Mouse (Mus musculus) embryonic stem cell, embryonic (primary cell): Measurements from ENCODE around the gene Gm37240.

ENCODE experiments used
- CTCF ChIA-PET, 4 experiments: fragments of 300-600 bp in 2 of 4; fragments of 350-600 bp in 2 of 4; sonication (Branson Sonifier 250); formaldehyde crosslinking; loops; one replicate each; lab custom pipeline; 2022; ENCODE audit warnings: inconsistent platforms in 2 of 4; lab: Charles Lee
- POLR2A ChIA-PET, 4 experiments: fragments of 300-600 bp in 2 of 4; fragments of 350-600 bp in 2 of 4; sonication (Branson Sonifier 250); formaldehyde crosslinking; loops; one replicate each; lab custom pipeline; 2022; ENCODE audit warnings: antibody characterized with exemption in 4 of 4, inconsistent platforms in 1 of 4; lab: Charles Lee

The Gm37240 gene

GRCm38 (mm10) chr3:84474981-84475775, 1412.1 kb downstream of the Gm37240 start:
- CTCF ChIA-PET = no interaction called here
- POLR2A ChIA-PET = interaction anchor here in 2 of 4 experiments (1.2 to 1.3 kb wide), 2 partner anchors 10 to 13 kb away, joined by 3 to 4 read pairs; no protein-coding TSS in a partner anchor

- ChIA-PET POLR2A (interaction anchor here in 2 of 4 experiments (0.6 to 1.3 kb wide), 5 partner anchors 9 to 136 kb away, joined by 3 to 4 read pairs (median 3); no protein-coding TSS in a partner anchor), CTCF (no interaction called here)
These were observed 1412.9 kb downstream of the Gm37240 start for GRCm38 (mm10) chr3:84474398-84474797.

- ChIA-PET CTCF (no interaction called here), POLR2A (interaction anchor here in 1 of 4 experiments (0.6 kb wide), 1 partner anchor 85 kb away, joined by 4 read pairs; no protein-coding TSS in a partner anchor)
These were observed 1414.4 kb downstream of the Gm37240 start for GRCm38 (mm10) chr3:84472955-84473354.

- CTCF ChIA-PET = no interaction called here
- POLR2A ChIA-PET = interaction anchor here in 1 of 4 experiments (0.6 kb wide), 1 partner anchor 85 kb away, joined by 4 read pairs; no protein-coding TSS in a partner anchor
These were observed 1414.8 kb downstream of the Gm37240 start for GRCm38 (mm10) chr3:84472527-84472926.

GRCm38 (mm10) chr3:84471146-84471545, 1416.2 kb downstream of the Gm37240 start:
- ChIA-PET CTCF (no interaction called here), POLR2A (interaction anchor here in 2 of 4 experiments (0.6 to 2.8 kb wide), 5 partner anchors 9 to 316 kb away, joined by 3 to 9 read pairs (median 3); partner anchors contain the start of genes Fhdc1 (in 2 of the 2) and Mnd1 (in 1 of the 2))

- POLR2A ChIA-PET = interaction anchor here in 3 of 4 experiments (0.5 to 2.2 kb wide), 4 partner anchors 11 to 500 kb away, joined by 3 to 7 read pairs (median 3); no protein-coding TSS in a partner anchor
- CTCF ChIA-PET = interaction anchor here in 1 of 4 experiments (0.6 kb wide), 1 partner anchor 248 kb away, joined by 4 read pairs; no protein-coding TSS in a partner anchor
These were observed 1419.2 kb downstream of the Gm37240 start for GRCm38 (mm10) chr3:84468111-84468453.

- CTCF ChIA-PET = interaction anchor here in 1 of 4 experiments (0.6 kb wide), 1 partner anchor 248 kb away, joined by 4 read pairs; no protein-coding TSS in a partner anchor
- POLR2A ChIA-PET = interaction anchor here in 2 of 4 experiments (0.5 to 2.2 kb wide), 3 partner anchors 12 to 236 kb away, joined by 3 to 7 read pairs (median 3); no protein-coding TSS in a partner anchor
These were observed 1419.8 kb downstream of the Gm37240 start for GRCm38 (mm10) chr3:84467419-84468110.

- CTCF ChIA-PET = no interaction called here
- POLR2A ChIA-PET = interaction anchor here in 2 of 4 experiments (1.1 to 1.5 kb wide), 2 partner anchors 9 to 14 kb away, joined by 3 read pairs; partner anchors contain the start of gene Fhdc1 (in 1 of the 2)
These were observed 1421.4 kb downstream of the Gm37240 start for GRCm38 (mm10) chr3:84465822-84466500.

GRCm38 (mm10) chr3:84461687-84462086, 1425.6 kb downstream of the Gm37240 start:
- ChIA-PET POLR2A (interaction anchor here in 3 of 4 experiments (0.6 to 1.3 kb wide), 5 partner anchors 13 to 744 kb away, joined by 3 to 5 read pairs (median 3); partner anchors contain the start of gene Tmem154 (in 1 of the 3)), CTCF (no interaction called here)

- CTCF ChIA-PET = no interaction called here
- POLR2A ChIA-PET = interaction anchor here in 1 of 4 experiments (1.0 kb wide), 1 partner anchor 18 kb away, joined by 3 read pairs; no protein-coding TSS in a partner anchor
These were observed 1426.4 kb downstream of the Gm37240 start for GRCm38 (mm10) chr3:84460952-84461351.

GRCm38 (mm10) chr3:84460499-84460898, 1426.8 kb downstream of the Gm37240 start:
- POLR2A ChIA-PET = interaction anchor here in 1 of 4 experiments (1.0 kb wide), 1 partner anchor 19 kb away, joined by 3 read pairs; no protein-coding TSS in a partner anchor
- CTCF ChIA-PET = no interaction called here

- CTCF ChIA-PET = interaction anchor here in 2 of 4 experiments (1.3 to 1.7 kb wide), 3 partner anchors 10 to 100 kb away, joined by 3 to 6 read pairs (median 4); no protein-coding TSS in a partner anchor
- POLR2A ChIA-PET = interaction anchor here in 3 of 4 experiments (0.6 to 1.5 kb wide), 4 partner anchors 10 to 199 kb away, joined by 3 to 4 read pairs (median 3); no protein-coding TSS in a partner anchor
These were observed 1431.4 kb downstream of the Gm37240 start for GRCm38 (mm10) chr3:84455733-84456417.

- POLR2A ChIA-PET = interaction anchor here in 2 of 4 experiments (0.7 to 1.4 kb wide), 3 partner anchors 10 to 177 kb away, joined by 3 to 4 read pairs (median 3); no protein-coding TSS in a partner anchor
- CTCF ChIA-PET = interaction anchor here in 1 of 4 experiments (0.7 kb wide), 1 partner anchor 468 kb away, joined by 4 read pairs; no protein-coding TSS in a partner anchor
These were observed 1436.7 kb downstream of the Gm37240 start for GRCm38 (mm10) chr3:84450651-84451050.

- POLR2A ChIA-PET = interaction anchor here in 3 of 4 experiments (0.6 to 1.2 kb wide), 3 partner anchors 9 to 295 kb away, joined by 3 to 4 read pairs (median 3); partner anchors contain the start of gene Fhdc1 (in 1 of the 3)
- CTCF ChIA-PET = interaction anchor here in 2 of 4 experiments (0.9 to 1.2 kb wide), 2 partner anchors 13 to 264 kb away, joined by 3 to 4 read pairs; no protein-coding TSS in a partner anchor
These were observed 1438.3 kb downstream of the Gm37240 start for GRCm38 (mm10) chr3:84449015-84449414.

GRCm38 (mm10) chr3:84447803-84448202, 1439.5 kb downstream of the Gm37240 start:
- ChIA-PET POLR2A (interaction anchor here in 1 of 4 experiments (0.6 kb wide), 1 partner anchor 1692 kb away, joined by 10 read pairs; no protein-coding TSS in a partner anchor), CTCF (interaction anchor here in 2 of 4 experiments (0.7 to 1.3 kb wide), 2 partner anchors 33 to 133 kb away, joined by 3 to 4 read pairs; no protein-coding TSS in a partner anchor)
